14 mouse cellular contexts compared by ENCODE assay signal in the genomic region with DNA sequence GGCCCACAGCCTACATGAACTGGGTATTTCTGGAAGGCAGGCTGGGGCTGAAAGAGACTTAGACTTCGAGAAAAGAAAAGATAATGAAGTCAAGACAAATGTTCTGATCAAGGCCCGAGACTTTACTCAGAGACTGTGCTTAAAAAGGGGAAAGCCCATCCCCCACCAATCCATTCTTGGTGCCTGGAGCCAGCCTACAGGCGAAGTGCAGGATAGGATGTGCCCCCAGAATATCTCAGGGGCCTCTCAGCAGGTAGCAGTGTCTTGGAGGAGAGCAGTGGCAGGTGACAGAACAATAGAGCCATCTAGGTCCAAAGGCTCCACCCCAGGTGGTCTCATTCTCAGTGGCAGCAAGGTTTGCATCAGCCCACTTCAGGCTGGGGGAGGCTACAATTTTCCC. TPM values are rescaled to one million over a fixed set of nuclear protein-coding genes. Genes with fewer than 3 reads are reported as not detected.
"Had no signal": no experiment of that assay in that cellular context is flagged by ENCODE, and none has a peak within 500 bp of the region (broad histone marks: within the 10 kb centered on the region; RNA-seq: fewer than 3 reads in every experiment).

No protein-coding gene starts in this region.

RNA-seq across cellular contexts. Expression of gene Acot4, which starts 9.9 kb away (rescaled TPM):
- total RNA-seq: neutrophil, adult 5-6 weeks had no signal

RNA-seq across cellular contexts. Expression of gene Gm49366, which starts 10.4 kb away (rescaled TPM):
- total RNA-seq: neutrophil, adult 5-6 weeks had no signal
- polyA plus RNA-seq: neural tube, embryonic 12.5 days; neural tube, embryonic 13.5 days; neural tube, embryonic 14.5 days; neural tube, embryonic 15.5 days; small intestine, adult 2 months; spleen, adult 2 months; stomach, embryonic 14.5 days; stomach, embryonic 15.5 days; stomach, embryonic 16.5 days; stomach, postnatal 0 days; thymus, adult 2 months; thymus, postnatal 0 days; urinary bladder, adult 2 months had no signal

RNA-seq across cellular contexts. Expression of gene Acot3, which starts 23.6 kb away (rescaled TPM):
- total RNA-seq: neutrophil, adult 5-6 weeks had no signal
- polyA plus RNA-seq: small intestine, adult 2 months; spleen, adult 2 months; thymus, adult 2 months; thymus, postnatal 0 days; urinary bladder, adult 2 months had no signal
